Mouse (Mus musculus): ENCODE results near the gene Slc7a11. TPM values are rescaled to one million over a fixed set of nuclear protein-coding genes. Genes with fewer than 3 reads are reported as not detected.

The Slc7a11 gene
- polyA plus RNA-seq, 1 experiment from 2014 or later, result 1.5 TPM

GRCm38 (mm10) chr3:50300002-50300951, 143.1 kb downstream of the Slc7a11 start:
- Histone ChIP-seq H3K9ac (replicated peaks) (no peak overlapping the region), H3K4me3 (no peak overlapping the region), H3K27ac (replicated peaks) (0 out of 2 replicates have a peak overlapping the region, but pooled peaks have one; percentile 35), H3K4me1 (peaks cover 6% of the 10 kb centered on the region; the same call in 1 of the 2 replicates), H3K9me3 (no peaks in the 10 kb centered on the region), H3K27me3 (peaks cover 7% of the 10 kb centered on the region; the same call in 1 of the 2 replicates), H3K36me3 (no peaks in the 10 kb centered on the region), H3K4me2 (replicated peaks) (no peak overlapping the region)
- 73% methylated on average over 17 of the region's 17 CpGs for whole genome bisulfite sequencing
- ATAC-seq (ENCODE audit: low FRiP score, low read depth), result peak; percentile 33; the same call in 1 of the 2 replicates

GRCm38 (mm10) chr3:50298366-50298991, 144.9 kb downstream of the Slc7a11 start:
- WGBS, result 47% methylated on average over 7 of the region's 7 CpGs
- no peak for ATAC-seq (ENCODE audit: low FRiP score, low read depth)

GRCm38 (mm10) chr3:50296956-50297355, 146.5 kb downstream of the Slc7a11 start:
- H3K4me1 ChIP-seq, result peaks cover 6% of the 10 kb centered on the region; the same call in 1 of the 2 replicates
- no peak overlapping the region for H3K4me3 ChIP-seq
- H3K27me3 ChIP-seq, result no peaks in the 10 kb centered on the region
- H3K9ac ChIP-seq (replicated peaks), result no peak overlapping the region
- no peaks in the 10 kb centered on the region for H3K9me3 ChIP-seq
- no peaks in the 10 kb centered on the region for H3K36me3 ChIP-seq
- no peak for ATAC-seq (ENCODE audit: low FRiP score, low read depth)
- H3K4me2 ChIP-seq (replicated peaks), result no peak overlapping the region
- H3K27ac ChIP-seq (replicated peaks), result no peak overlapping the region
- 81% methylated on average over 10 of the region's 10 CpGs for WGBS

More at GRCm38 (mm10) chr3:50298366-50298991, 144.9 kb downstream of the Slc7a11 start:
- peaks cover 7% of the 10 kb centered on the region; the same call in 1 of the 2 replicates for H3K27me3 ChIP-seq
- H3K4me2 ChIP-seq (replicated peaks), result no peak overlapping the region
- no peak overlapping the region for H3K27ac ChIP-seq (replicated peaks)
- no peaks in the 10 kb centered on the region for H3K36me3 ChIP-seq
- H3K9ac ChIP-seq (replicated peaks), result no peak overlapping the region
- no peaks in the 10 kb centered on the region for H3K9me3 ChIP-seq
- no peak overlapping the region for H3K4me3 ChIP-seq
- peaks cover 6% of the 10 kb centered on the region; the same call in 1 of the 2 replicates for H3K4me1 ChIP-seq

GRCm38 (mm10) chr3:50275023-50275422, 168.4 kb downstream of the Slc7a11 start:
- no peaks in the 10 kb centered on the region for H3K27me3 ChIP-seq
- no peaks in the 10 kb centered on the region for H3K36me3 ChIP-seq
- peaks cover 4% of the 10 kb centered on the region; the same call in 1 of the 2 replicates for H3K4me1 ChIP-seq
- no peaks in the 10 kb centered on the region for H3K9me3 ChIP-seq
- H3K27ac ChIP-seq (replicated peaks), result no peak overlapping the region
- H3K4me3 ChIP-seq, result no peak overlapping the region
- ATAC-seq (ENCODE audit: low FRiP score, low read depth), result no peak
- H3K4me2 ChIP-seq (replicated peaks), result no peak overlapping the region
- 77% methylated on average over 2 of the region's 2 CpGs for WGBS
- no peak overlapping the region for H3K9ac ChIP-seq (replicated peaks)

- Histone ChIP-seq H3K27me3 (no peaks in the 10 kb centered on the region), H3K36me3 (no peaks in the 10 kb centered on the region), H3K9me3 (no peaks in the 10 kb centered on the region), H3K27ac (replicated peaks) (no peak overlapping the region), H3K4me3 (no peak overlapping the region), H3K9ac (replicated peaks) (no peak overlapping the region), H3K4me1 (peaks cover 4% of the 10 kb centered on the region; the same call in 1 of the 2 replicates), H3K4me2 (replicated peaks) (no peak overlapping the region)
- no peak for ATAC-seq (ENCODE audit: low FRiP score, low read depth)
These were observed 171.2 kb downstream of the Slc7a11 start for GRCm38 (mm10) chr3:50272222-50272621.

GRCm38 (mm10) chr3:50269680-50270079, 173.7 kb downstream of the Slc7a11 start:
- Histone ChIP-seq H3K4me3 (no peak overlapping the region), H3K36me3 (no peaks in the 10 kb centered on the region), H3K27me3 (no peaks in the 10 kb centered on the region), H3K4me1 (no peaks in the 10 kb centered on the region), H3K27ac (replicated peaks) (no peak overlapping the region), H3K9ac (replicated peaks) (no peak overlapping the region), H3K9me3 (no peaks in the 10 kb centered on the region), H3K4me2 (replicated peaks) (no peak overlapping the region)
- ATAC-seq (ENCODE audit: low FRiP score, low read depth), result no peak
- WGBS, result 85% methylated on average over 4 of the region's 4 CpGs

- H3K9ac ChIP-seq (replicated peaks), result no peak overlapping the region
- 57% methylated on average over 2 of the region's 2 CpGs for WGBS
- H3K4me2 ChIP-seq (replicated peaks), result no peak overlapping the region
- H3K9me3 ChIP-seq, result no peaks in the 10 kb centered on the region
- H3K27ac ChIP-seq (replicated peaks), result no peak overlapping the region
- no peak for ATAC-seq (ENCODE audit: low FRiP score, low read depth)
- no peaks in the 10 kb centered on the region for H3K4me1 ChIP-seq
- no peaks in the 10 kb centered on the region for H3K27me3 ChIP-seq
- no peaks in the 10 kb centered on the region for H3K36me3 ChIP-seq
- no peak overlapping the region for H3K4me3 ChIP-seq
These were observed 180.8 kb downstream of the Slc7a11 start for GRCm38 (mm10) chr3:50262547-50263087.

- Histone ChIP-seq H3K9me3 (no peaks in the 10 kb centered on the region), H3K9ac (replicated peaks) (no peak overlapping the region), H3K4me1 (no peaks in the 10 kb centered on the region), H3K27me3 (no peaks in the 10 kb centered on the region), H3K36me3 (no peaks in the 10 kb centered on the region), H3K27ac (replicated peaks) (no peak overlapping the region), H3K4me3 (no peak overlapping the region), H3K4me2 (replicated peaks) (no peak overlapping the region)
- WGBS, result 82% methylated on average over 2 of the region's 2 CpGs
- no peak for ATAC-seq (ENCODE audit: low FRiP score, low read depth)
These were observed 181.3 kb downstream of the Slc7a11 start for GRCm38 (mm10) chr3:50262066-50262465.

- ATAC-seq (ENCODE audit: low FRiP score, low read depth), result no peak
- Histone ChIP-seq H3K4me2 (replicated peaks) (no peak overlapping the region), H3K4me1 (no peaks in the 10 kb centered on the region), H3K9me3 (no peaks in the 10 kb centered on the region), H3K36me3 (no peaks in the 10 kb centered on the region), H3K4me3 (no peak overlapping the region), H3K27ac (replicated peaks) (no peak overlapping the region), H3K9ac (replicated peaks) (no peak overlapping the region), H3K27me3 (no peaks in the 10 kb centered on the region)
- WGBS, result 95% methylated on average over 1 of the region's 1 CpGs
These were observed 182.7 kb downstream of the Slc7a11 start for GRCm38 (mm10) chr3:50260667-50261066.

- Histone ChIP-seq H3K36me3 (no peaks in the 10 kb centered on the region), H3K4me1 (no peaks in the 10 kb centered on the region), H3K4me3 (no peak overlapping the region), H3K9ac (replicated peaks) (no peak overlapping the region), H3K4me2 (replicated peaks) (no peak overlapping the region), H3K27ac (replicated peaks) (no peak overlapping the region), H3K27me3 (no peaks in the 10 kb centered on the region), H3K9me3 (no peaks in the 10 kb centered on the region)
- 87% methylated on average over 4 of the region's 4 CpGs for WGBS
- no peak for ATAC-seq (ENCODE audit: low FRiP score, low read depth)
These were observed 184.6 kb downstream of the Slc7a11 start for GRCm38 (mm10) chr3:50258852-50259251.

GRCm38 (mm10) chr3:50249598-50250300, 193.7 kb downstream of the Slc7a11 start:
- Histone ChIP-seq H3K4me1 (no peaks in the 10 kb centered on the region), H3K4me2 (replicated peaks) (no peak overlapping the region), H3K9me3 (no peaks in the 10 kb centered on the region), H3K4me3 (no peak overlapping the region), H3K36me3 (no peaks in the 10 kb centered on the region), H3K27ac (replicated peaks) (no peak overlapping the region), H3K27me3 (no peaks in the 10 kb centered on the region), H3K9ac (replicated peaks) (no peak overlapping the region)
- no peak for ATAC-seq (ENCODE audit: low FRiP score, low read depth)
- WGBS, result 90% methylated on average over 6 of the region's 6 CpGs

Data from midbrain, embryonic 12.5 days (tissue).